ENCODE assay signal across 8 mouse cellular contexts in genomic region chr11:72926226-72926890, GRCm38 (mm10). TPM values are rescaled to one million over a fixed set of nuclear protein-coding genes. Genes with fewer than 3 reads are reported as not detected.
DNase-seq lines count a peak whose midpoint lies in the region; ATAC-seq and TF ChIP-seq lines count a peak whose summit lies in the region.

No protein-coding gene starts in this region.

- no peak for TF ChIP-seq EP300 in stomach, postnatal 0 days (optimal IDR thresholded peaks at IDR 0.05)

- H3K36me3 ChIP-seq in heart, embryonic 12.5 days: peaks cover 35% of the 10 kb centered on the region
- peaks cover 22% of the 10 kb centered on the region for H3K36me3 ChIP-seq in limb, embryonic 10.5 days
- H3K36me3 ChIP-seq in midbrain, embryonic 11.5 days (ENCODE audit: control insufficient read depth, insufficient read depth, low read length): peaks cover 6% of the 10 kb centered on the region; the same call in 1 of the 2 replicates
- peaks cover 14% of the 10 kb centered on the region for H3K36me3 ChIP-seq in stomach, postnatal 0 days (ENCODE audit: control insufficient read depth, insufficient read depth, low read length)

- no peak for ATAC-seq in heart, embryonic 12.5 days (ENCODE audit: insufficient number of reproducible peaks, low FRiP score)
- peak; percentile 81 for ATAC-seq in midbrain, embryonic 11.5 days (ENCODE audit: low FRiP score)
- ATAC-seq in stomach, postnatal 0 days (ENCODE audit: low FRiP score, low TSS enrichment): peak; percentile 67

- H3K4me2 ChIP-seq in heart, embryonic 12.5 days: no peak overlapping the region
- no peak overlapping the region for H3K4me2 ChIP-seq in midbrain, embryonic 11.5 days
- no peak overlapping the region for H3K4me2 ChIP-seq in stomach, postnatal 0 days (replicated peaks; ENCODE audit: low read depth)

- H3K27ac ChIP-seq in heart, embryonic 12.5 days (ENCODE audit: poor library complexity, severe bottlenecking): no peak overlapping the region
- no peak overlapping the region for H3K27ac ChIP-seq in limb, embryonic 10.5 days
- H3K27ac ChIP-seq in midbrain, embryonic 11.5 days (ENCODE audit: low read depth, low read length): no peak overlapping the region
- H3K27ac ChIP-seq in stomach, postnatal 0 days (replicated peaks): no peak overlapping the region

- no peaks in the 10 kb centered on the region for H3K9me3 ChIP-seq in heart, embryonic 12.5 days (replicated peaks)
- no peaks in the 10 kb centered on the region for H3K9me3 ChIP-seq in limb, embryonic 10.5 days (replicated peaks)
- no peaks in the 10 kb centered on the region for H3K9me3 ChIP-seq in midbrain, embryonic 11.5 days (ENCODE audit: control insufficient read depth, low read length)
- no peaks in the 10 kb centered on the region for H3K9me3 ChIP-seq in stomach, postnatal 0 days (ENCODE audit: control insufficient read depth, low read length)

- H3K27me3 ChIP-seq in heart, embryonic 12.5 days (replicated peaks): no peaks in the 10 kb centered on the region
- H3K27me3 ChIP-seq in limb, embryonic 10.5 days (ENCODE audit: low read depth, poor library complexity, severe bottlenecking): no peaks in the 10 kb centered on the region
- no peaks in the 10 kb centered on the region for H3K27me3 ChIP-seq in midbrain, embryonic 11.5 days (ENCODE audit: control insufficient read depth, insufficient read depth, low read length)
- no peaks in the 10 kb centered on the region for H3K27me3 ChIP-seq in stomach, postnatal 0 days (ENCODE audit: control insufficient read depth, insufficient read depth, low read length)

- peaks cover 23% of the 10 kb centered on the region for H3K4me1 ChIP-seq in heart, embryonic 12.5 days (replicated peaks)
- no peaks in the 10 kb centered on the region for H3K4me1 ChIP-seq in limb, embryonic 10.5 days
- no peaks in the 10 kb centered on the region for H3K4me1 ChIP-seq in midbrain, embryonic 11.5 days (ENCODE audit: control insufficient read depth, insufficient read depth, low read length)
- H3K4me1 ChIP-seq in stomach, postnatal 0 days (replicated peaks; ENCODE audit: control insufficient read depth, insufficient read depth): no peaks in the 10 kb centered on the region

- H3K9ac ChIP-seq in heart, embryonic 12.5 days: no peak overlapping the region
- H3K9ac ChIP-seq in midbrain, embryonic 11.5 days (ENCODE audit: low read length): no peak overlapping the region
- H3K9ac ChIP-seq in stomach, postnatal 0 days (ENCODE audit: low read length): no peak overlapping the region

- peak; percentile 97 for DNase-seq in heart, adult 11 months
- peak; percentile 62 for DNase-seq in adipocyte (ENCODE audit: low spot score)
- peak; percentile 83 for DNase-seq in embryo, embryonic 10 days (ENCODE audit: low spot score)
- DNase-seq in heart, postnatal 36 days: peak; percentile 77 to 78
- peak; percentile 81 for DNase-seq in limb, embryonic 10.5 days (ENCODE audit: low spot score)
- DNase-seq in midbrain, embryonic 11.5 days (ENCODE audit: low spot score, missing footprints): peak; percentile 93
- DNase-seq in stomach, postnatal 0 days (ENCODE audit: low spot score): peak; percentile 67

- H3K4me3 ChIP-seq in heart, embryonic 12.5 days: no peak overlapping the region
- no peak overlapping the region for H3K4me3 ChIP-seq in limb, embryonic 10.5 days
- no peak overlapping the region for H3K4me3 ChIP-seq in midbrain, embryonic 11.5 days (ENCODE audit: low read depth, low read length)
- H3K4me3 ChIP-seq in stomach, postnatal 0 days (ENCODE audit: low read depth, low read length): no peak overlapping the region

- intact Hi-C loops in heart, postnatal 36 days (cut with DNase I): loop anchor here (1.0 to 10.0 kb wide), 3 partner anchors 56 to 1448 kb away; no protein-coding TSS in a partner anchor

- 52% methylated on average over 13 of the region's 13 CpGs for WGBS in heart, embryonic 12.5 days
- 55% methylated on average over 13 of the region's 13 CpGs for WGBS in limb, embryonic 10.5 days
- 53% methylated on average over 13 of the region's 13 CpGs for WGBS in midbrain, embryonic 11.5 days
- WGBS in stomach, postnatal 0 days: 48% methylated on average over 13 of the region's 13 CpGs

- TF ChIP-seq CTCF in stomach, postnatal 0 days (IDR thresholded peaks at IDR 0.05; ENCODE audit: low read depth): peak; percentile 99

RNA-seq across cellular contexts. Expression of gene Atp2a3, which starts 34.6 kb away (rescaled TPM):
- 4.8 and 5.7 TPM in 2 replicates for polyA plus RNA-seq in heart, embryonic 12.5 days (2016; fragmentation: Nextera tagmentation; extraction: Ambion mirVana)
- 10 to 100 TPM; 11.1 to 11.9 TPM for total RNA-seq in heart, postnatal 36 days (2021)
- polyA plus RNA-seq in limb, embryonic 10.5 days (2016; fragmentation: Nextera tagmentation; extraction: Ambion mirVana): 1.0 and 1.5 TPM in 2 replicates
- polyA plus RNA-seq in midbrain, embryonic 11.5 days (2014; fragmentation: Nextera tagmentation; extraction: Ambion mirVana): 0.59 and 0.95 TPM in 2 replicates
- polyA plus RNA-seq in stomach, postnatal 0 days (2015; fragmentation: Nextera tagmentation; extraction: Ambion mirVana): 19.6 and 21.9 TPM in 2 replicates
